Mouse (Mus musculus) liver, adult 2 months (tissue): Measurements from ENCODE around the gene Stx11.

Source experiments
- CTCF ChIP-seq: fragments of 200-500 bp; IDR thresholded peaks from 2 replicates; pipeline ENCODE4 v1.5.1; 2011; ENCODE audit warnings: low read depth, low read length, control low read depth
- POLR2A ChIP-seq: fragments of 200-500 bp; IDR thresholded peaks from 2 replicates; pipeline ENCODE4 v1.6.1; 2011; ENCODE audit warnings: low read length, control low read depth; ENCODE audit not compliant: insufficient read depth; ENCODE audit errors: extremely low read depth

DNA sequence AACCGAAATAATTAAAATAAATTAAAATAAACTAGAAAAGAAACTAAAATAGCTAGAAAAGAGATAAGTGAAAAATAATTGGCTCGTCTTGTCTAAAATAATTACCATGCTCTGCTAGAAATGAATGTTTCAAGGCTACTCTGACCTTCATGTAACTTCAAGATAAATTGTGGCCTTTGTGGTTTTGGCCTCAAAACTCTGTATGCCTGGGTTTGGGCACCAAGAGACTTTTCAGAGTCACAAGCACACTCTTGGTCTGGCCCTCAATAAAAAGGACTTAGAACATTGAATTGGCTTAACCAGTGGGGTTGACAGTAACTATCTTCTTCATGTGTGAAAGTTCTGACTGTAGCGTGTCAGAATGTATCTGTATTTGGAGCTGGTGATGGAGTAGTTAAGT lies 16.5 kb downstream of the Stx11 start:
- TF ChIP-seq CTCF (no peak), POLR2A (no peak)
